Mouse (Mus musculus) lung, adult 2 months (tissue): Measurements from ENCODE around the gene Lysmd2.

Experiments used
- CTCF ChIP-seq: fragments of 200-500 bp; IDR thresholded peaks from 2 replicates; pipeline ENCODE4 v1.5.1; 2011; ENCODE audit warnings: mild to moderate bottlenecking, low read length, control low read depth; ENCODE audit not compliant: insufficient read depth
- POLR2A ChIP-seq: fragments of 200-500 bp; IDR thresholded peaks from 2 replicates; pipeline ENCODE4 v1.6.1; 2011; ENCODE audit warnings: low read depth, mild to moderate bottlenecking, control low read depth, low read length, borderline replicate concordance; ENCODE audit errors: extremely low read depth

DNA sequence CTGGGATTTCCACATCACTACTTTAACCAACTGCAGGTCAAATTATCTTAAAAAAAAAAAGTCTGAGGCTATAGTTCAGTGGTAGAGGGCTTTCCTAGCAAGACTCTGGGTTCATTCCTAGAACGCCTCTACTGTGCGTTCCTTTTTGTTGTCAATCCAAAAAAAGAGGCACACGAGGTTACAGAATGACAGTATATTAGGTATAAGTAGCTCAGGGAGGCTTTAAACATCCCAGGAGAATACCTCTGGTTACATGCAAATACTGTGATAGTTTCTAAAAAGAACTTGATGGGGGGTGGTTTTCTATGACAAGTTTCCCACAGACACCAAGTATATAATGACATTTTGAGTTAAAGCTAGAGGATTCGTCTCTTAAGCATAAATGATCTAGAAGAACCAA, 18.0 kb upstream of the Lysmd2 start:
- no peak for TF ChIP-seq CTCF
- no peak for TF ChIP-seq POLR2A
